Mouse (Mus musculus) brain, adult 2 months (tissue): ENCODE measurements around the gene Hist1h1e.
"Not testable (repeated sequence)": the region's sequence is repeated elsewhere in the genome, so short reads cannot be mapped to it uniquely, and the experiment has no call there.

ENCODE experiments used
- DNase-seq: peaks from one replicate; pipeline ENCODE4 v3.0.0; 2011; ENCODE audit warnings: low read depth, low spot score

The Hist1h1e gene

DNA sequence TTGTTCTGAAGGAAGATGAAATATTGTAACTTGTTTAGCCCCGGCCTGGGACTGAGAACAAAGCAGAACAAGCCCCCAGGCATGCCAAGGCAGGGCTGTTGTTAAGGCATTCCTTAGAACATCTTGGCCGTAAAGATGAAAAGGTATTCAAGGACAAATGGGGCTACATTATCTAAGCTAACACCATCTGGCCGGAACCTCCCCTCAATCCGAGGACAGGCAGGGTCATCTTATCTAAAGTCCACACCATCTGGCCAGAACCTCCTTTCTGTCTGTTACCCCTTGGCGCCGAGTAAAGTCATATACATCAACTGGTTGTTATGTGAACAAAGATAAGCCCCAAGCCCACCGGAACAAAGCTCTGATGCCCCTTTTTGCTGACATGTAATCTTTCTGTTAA is 30.5 kb downstream of the Hist1h1e start:
- not testable (repeated sequence) for DNase-seq

DNA sequence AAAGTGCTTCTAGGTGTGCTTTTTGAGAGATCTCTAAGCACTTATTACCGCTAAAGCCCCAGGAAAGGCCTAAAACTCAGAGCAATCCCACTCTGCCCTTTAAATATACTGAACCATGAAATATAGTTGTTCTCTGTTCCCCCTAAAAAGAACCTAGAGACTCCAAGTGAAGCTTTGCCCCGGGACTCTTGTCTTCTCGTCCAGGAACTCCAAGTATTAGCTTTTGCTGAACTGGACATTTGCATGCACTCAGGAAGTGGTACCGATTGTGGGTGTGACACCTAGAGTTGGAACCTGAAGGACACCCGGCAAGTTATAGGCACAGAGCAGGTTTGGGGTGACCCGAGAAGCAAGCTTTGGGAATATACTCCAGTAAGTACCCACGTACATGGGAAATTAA is 31.2 kb downstream of the Hist1h1e start:
- DNase-seq = no peak

DNA sequence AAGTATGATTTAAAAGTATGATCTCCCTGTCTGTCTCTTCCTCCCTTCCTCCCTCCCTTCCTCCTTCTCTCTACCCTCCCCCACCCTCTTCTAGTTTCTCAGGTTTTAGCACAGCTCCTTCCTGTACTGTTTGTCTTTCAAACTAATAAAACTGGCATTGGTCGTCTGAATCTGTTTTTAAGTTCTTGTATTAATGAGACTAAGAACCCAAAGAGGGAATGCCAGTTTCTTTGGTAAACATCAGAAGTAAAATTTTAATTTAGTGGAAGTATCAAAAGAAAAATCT is 35.5 kb downstream of the Hist1h1e start:
- no peak for DNase-seq

DNA sequence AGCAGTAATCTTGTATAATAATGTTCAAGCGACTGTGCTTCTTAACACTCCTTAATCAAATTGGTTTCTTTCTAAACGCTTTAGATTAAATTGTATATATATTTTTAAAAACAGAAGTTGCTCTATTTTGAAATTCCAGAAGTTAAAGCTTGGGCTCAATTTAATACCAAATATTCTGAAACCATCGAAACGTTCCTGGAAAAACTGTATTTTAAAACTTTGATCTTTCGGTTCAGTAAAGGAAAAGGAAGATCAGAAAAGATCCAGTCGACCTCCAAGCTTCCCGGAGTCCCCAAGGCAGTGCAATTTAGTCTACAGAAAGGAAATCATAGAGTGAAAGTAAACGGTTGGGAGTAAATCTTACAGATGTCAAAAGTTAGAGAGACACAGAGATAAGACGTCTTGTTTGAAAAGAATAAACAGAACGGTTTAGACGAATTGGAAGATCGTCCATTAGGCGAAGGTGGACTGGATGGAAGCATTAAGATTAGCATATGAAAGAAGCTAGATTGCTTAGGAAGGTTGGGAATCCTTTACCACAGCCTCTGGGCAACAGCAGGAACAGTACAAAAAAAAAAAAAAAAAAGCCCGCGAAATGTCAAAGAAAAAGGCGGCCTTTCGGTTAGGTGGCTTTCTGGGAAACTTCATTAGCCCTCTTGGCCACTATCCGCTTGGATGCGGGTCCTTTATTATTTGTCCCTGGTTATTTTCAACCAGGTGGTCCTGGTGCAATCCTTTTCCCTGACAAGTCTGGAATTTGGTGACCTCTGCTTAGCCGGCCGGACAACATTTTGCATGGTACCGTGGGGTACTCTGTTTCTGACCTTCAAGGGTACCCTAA is 36.0 kb downstream of the Hist1h1e start:
- no peak for DNase-seq

DNA sequence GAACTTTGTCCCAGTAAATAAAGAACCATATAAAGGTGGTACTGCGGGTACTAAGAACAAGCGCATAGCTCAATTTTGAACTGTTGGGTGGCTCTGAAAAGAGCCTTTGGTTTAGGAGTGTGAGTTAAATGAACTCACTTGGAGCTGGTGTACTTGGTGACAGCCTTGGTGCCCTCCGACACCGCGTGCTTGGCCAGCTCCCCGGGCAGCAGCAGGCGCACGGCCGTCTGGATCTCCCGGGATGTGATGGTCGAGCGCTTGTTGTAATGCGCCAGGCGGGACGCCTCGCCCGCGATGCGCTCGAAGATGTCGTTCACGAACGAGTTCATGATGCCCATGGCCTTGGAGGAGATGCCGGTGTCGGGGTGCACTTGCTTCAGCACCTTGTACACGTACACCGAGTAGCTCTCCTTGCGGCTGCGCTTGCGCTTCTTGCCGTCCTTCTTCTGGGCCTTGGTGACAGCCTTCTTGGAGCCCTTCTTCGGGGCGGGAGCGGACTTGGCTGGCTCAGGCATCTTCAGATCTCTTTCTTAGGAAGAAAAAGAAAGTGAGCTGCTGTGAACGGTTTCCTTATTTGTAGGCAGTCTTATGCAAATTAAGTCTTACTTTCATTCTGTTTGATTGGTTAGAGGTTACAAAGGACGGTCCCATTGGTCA is 36.8 kb downstream of the Hist1h1e start:
- DNase-seq = peak; percentile 97

DNA sequence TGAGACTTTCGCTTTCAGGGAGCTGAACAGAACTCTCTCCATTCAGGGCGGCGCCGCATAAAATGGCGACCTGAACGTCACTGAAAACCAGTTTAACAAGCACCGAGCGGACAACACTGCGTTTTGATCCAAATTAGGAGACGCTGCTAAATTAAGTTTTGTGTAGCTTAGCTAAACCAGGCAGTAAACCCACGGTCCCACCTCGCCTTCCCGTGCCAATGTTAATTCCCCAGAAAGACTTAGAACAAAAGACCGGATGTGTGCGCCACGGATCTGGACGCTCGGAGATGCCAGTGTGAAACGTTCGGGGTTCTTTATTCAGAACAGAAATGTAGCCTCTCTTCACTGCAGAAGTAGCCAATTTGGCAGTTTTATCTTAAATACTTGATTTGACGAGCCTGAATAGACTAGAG is 37.3 kb downstream of the Hist1h1e start:
- DNase-seq = peak; percentile 85

DNA sequence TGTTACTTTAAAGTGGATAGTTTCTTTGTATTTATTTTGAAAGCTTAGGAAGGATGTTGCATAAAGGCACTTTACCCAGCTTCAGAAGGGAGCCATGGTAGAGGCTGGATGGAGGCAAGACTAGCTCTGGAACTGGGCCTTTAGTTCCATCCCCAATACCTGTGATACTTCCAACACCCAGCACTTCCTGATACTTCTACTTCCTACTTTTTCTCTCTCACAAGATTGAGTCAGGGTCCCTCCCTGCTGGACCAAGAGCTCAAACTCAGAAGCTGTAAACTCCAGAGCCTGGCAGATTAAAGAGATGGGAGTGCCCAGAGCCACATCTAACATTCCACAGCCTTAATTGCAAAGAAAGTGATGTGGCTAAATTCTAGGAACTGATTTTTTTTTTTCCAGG is 38.0 kb downstream of the Hist1h1e start:
- DNase-seq = no peak

DNA sequence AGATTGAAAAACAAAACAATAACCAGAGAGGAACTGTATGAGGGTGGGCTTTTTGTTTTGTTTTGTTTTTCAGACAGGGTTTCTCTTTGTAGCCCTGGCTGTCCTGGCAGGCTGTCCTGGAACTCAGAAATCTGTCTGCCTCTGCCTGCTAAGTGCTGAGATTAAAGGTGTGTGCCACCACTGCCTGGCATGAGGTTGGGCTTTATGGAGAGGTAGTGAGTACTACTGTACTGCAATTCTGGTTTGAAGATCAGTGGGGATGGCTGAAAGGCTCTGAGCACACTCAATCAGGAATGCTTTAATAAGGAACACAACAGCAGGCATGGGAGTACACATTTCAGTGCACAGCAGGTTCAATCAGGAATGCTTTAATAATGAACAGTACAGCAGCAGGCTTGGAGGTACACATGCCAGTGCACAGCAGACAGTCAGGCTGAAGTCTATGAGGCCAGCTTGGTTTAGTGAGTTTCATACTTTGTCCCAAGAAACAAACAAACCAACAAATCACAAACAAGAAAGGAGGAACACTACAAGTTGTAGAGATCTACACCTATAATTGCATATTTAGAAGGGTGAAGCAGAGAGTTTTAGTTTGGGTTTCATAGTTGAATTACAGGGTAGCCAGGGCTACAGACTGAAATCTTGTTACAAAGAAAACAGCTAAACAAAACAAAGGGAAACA is 38.8 kb downstream of the Hist1h1e start:
- DNase-seq = no peak

DNA sequence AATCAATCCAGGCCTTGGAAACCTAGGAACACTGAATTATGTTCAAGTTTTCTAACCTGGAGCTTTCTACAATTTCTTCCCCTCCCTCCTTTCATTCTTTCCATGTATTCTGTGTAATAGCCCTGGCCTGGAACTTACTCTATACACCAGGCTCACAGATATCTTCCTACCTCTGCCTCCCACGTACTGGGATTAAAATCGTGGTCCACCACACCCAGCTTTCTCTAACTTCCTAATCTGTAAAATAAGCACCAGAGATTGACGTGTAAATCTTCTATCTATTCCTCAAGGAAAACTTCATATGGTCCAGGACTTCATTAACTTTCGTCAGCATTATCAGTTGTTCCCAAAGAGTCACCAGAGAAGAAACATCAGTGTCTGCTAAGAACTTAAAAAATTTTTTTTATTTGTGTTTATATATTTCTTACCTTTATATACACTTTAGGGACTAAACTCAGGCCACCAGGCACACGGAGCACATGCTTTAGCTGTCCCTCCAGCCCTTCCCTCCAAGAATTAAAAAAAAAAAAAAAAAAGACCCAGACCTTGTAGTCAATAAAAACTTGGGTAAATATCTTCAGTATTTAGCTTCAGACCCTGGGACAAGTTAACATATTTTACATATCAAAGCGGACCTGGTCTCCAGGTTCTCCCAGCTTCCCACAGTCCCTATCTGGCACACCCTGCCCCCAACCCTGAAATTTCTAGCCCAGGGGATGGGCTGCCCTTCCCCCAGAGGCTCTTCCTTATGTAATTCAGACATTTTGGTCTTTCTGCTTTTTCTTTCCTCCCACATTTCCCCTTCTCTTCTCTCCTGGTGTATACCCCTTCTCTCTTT is 39.9 kb downstream of the Hist1h1e start:
- DNase-seq = no peak

DNA sequence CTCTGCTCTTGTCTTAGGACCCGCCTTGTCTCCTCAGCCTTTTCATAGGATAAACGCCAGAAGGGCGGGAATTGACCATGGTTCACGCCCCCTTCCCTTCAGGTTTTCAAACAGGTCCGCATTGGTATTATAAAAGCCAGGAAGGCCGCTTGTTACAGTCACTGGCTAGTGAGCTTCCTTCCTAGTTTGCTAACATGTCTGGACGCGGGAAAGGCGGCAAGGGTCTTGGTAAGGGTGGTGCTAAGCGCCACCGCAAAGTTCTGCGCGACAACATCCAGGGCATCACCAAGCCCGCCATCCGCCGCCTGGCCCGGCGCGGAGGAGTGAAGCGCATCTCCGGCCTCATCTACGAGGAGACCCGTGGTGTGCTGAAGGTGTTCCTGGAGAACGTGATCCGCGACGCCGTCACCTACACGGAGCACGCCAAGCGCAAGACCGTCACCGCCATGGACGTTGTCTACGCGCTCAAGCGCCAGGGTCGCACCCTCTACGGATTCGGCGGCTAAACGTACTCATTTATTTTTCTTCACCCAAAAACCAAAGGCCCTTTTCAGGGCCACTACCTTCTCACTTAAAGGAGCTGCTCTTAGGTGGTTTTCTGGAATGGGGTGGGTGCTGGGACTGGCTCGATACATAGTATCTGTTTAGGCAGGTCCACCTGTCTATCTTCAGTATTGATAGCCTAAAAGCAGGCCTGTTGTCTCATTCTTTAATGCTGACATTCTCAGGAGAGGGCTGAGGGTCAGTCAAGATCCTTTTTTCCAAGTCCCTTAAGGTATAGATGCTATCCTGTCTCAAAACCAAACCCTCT is 40.7 kb downstream of the Hist1h1e start, which contains the start of gene Hist1h4d:
Hist1h4d (plus strand) TSS at position 191 of the 811 bp plus-strand sequence.
- DNase-seq = peak; percentile 99

DNA sequence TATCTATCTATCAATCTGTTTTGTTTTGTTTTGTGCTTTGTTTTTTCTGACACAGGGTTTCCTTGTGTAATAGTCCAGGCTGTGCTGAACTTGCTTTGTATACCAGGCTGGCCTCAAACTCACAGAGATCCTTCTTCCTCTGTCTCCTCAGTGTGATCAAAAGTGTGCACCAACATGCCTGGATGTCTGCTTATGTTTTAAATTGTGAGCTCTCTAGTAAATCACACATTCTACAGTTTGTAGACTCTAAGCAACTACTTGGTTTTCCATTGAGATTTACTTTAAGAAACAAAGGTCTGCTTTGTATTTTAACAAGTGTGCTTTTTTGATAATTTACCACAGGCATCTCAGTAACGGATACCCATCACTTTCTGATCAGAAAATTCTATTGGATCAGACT is 44.5 kb downstream of the Hist1h1e start:
- no peak for DNase-seq

DNA sequence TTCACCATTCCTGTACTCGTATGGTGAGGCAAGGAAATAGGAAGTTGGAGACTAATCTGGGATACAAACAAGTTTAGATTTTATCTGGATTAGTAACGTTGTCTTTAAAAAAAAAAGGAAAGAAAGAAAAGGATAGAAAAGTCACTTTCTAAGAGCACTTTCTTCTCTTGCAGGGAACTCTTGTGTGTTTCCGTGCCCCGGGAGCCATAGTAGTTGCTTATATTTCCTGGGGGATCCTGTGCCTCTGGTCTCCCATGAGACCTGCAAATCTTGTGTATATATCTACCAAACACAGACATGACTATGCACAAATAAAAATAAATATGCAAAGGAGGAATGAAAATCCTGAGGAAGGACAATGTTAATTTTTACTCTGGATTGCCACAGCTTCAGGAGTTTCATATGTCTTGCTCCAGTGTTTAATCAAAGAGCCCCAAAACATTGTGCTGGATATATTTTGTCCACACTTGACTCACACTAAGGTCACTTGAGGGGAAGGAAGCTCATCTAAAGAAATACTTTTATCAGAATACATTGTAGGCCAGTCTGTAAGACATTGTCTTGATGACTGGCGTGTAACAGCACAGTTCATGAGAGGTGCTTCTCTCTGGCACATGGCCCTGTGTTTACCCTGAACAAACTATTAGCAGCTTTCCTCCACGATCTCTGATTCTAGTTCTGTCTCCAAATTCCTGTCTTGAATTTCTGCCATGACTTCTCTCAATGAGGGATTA is 45.3 kb downstream of the Hist1h1e start:
- no peak for DNase-seq

DNA sequence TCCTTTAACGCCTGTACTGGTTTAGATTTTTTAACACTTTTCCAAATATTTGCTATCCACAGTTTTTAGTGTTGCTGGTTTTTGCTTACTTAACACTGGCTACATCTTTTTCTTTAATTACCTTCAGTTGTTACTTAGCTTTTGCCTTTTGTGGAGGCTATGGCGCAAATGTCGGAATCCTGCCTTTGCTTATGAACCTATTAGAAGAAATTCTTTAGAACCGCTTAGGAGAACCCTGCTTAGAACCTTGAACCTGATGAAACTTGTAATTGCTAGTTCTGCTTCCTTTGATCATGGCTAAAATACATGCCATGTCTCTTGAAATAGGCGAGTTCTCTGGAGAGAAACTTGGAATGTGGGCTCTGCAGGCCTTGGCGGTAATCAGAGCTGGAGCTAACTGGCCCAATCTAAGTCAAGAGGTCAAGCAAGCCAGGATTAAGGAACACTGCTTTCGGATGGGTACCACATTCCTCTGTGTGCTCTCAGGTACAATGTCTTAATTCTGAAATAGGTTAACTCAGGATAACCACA is 45.9 kb downstream of the Hist1h1e start:
- no peak for DNase-seq

DNA sequence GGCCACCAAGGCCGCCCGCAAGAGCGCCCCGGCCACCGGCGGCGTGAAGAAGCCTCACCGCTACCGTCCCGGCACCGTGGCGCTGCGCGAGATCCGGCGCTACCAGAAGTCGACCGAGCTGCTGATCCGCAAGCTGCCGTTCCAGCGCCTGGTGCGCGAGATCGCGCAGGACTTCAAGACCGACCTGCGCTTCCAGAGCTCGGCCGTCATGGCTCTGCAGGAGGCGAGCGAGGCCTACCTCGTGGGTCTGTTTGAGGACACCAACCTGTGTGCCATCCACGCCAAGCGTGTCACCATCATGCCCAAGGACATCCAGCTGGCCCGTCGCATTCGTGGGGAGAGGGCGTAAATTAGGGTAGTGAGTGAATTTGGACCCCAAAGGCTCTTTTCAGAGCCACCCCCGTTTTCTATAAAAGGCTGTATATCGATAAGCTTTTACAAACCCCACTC is 46.5 kb downstream of the Hist1h1e start:
- not testable (repeated sequence) for DNase-seq

DNA sequence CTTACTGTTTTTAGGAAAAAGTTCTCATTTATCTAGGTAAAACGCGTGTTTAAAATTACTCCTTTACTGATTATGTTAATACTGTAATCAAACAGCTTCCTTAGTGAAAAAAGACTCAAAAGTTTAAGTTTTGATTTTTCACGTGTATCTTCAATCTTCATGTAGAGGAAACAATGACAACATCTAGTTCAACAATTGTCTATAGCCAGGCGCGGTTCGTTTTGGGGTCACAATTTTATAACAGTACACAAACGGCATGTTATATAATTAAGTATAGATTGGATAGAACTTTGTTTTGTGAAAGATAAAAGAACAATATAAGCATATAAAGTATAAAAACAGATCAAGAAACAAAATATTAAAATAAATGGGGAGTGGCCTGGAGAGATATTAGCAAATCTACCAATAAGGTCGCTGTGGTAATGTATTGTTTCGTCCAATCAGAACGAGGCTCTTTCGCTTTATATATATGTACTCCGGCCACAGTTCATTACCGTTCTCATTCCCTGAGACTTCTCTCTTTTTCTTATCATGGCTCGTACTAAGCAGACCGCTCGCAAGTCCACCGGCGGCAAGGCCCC is 47.0 kb downstream of the Hist1h1e start, which contains the start of gene Hist1h3d:
Hist1h3d (plus strand) TSS at position 493 of the 581 bp plus-strand sequence.
- DNase-seq = peak; percentile 91

DNA sequence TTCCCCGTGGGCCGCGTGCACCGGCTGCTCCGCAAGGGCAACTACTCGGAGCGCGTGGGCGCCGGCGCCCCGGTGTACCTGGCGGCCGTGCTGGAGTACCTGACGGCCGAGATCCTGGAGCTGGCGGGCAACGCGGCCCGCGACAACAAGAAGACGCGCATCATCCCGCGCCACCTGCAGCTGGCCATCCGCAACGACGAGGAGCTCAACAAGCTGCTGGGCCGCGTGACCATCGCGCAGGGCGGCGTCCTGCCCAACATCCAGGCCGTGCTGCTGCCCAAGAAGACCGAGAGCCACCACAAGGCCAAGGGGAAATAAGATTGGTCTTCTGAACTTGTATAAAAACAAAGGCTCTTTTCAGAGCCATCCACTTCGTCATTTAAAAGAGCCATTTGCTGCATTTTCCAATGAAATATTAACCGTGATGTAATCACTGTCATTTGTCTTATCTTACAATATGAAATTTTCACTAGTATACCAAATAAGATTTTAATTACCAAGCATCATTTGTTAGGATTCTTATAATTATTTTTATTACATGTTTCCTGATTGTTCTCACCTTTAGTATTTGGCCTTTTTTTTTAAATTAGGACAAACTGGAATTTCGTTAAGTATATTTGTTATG is 47.7 kb downstream of the Hist1h1e start:
- not testable (repeated sequence) for DNase-seq

DNA sequence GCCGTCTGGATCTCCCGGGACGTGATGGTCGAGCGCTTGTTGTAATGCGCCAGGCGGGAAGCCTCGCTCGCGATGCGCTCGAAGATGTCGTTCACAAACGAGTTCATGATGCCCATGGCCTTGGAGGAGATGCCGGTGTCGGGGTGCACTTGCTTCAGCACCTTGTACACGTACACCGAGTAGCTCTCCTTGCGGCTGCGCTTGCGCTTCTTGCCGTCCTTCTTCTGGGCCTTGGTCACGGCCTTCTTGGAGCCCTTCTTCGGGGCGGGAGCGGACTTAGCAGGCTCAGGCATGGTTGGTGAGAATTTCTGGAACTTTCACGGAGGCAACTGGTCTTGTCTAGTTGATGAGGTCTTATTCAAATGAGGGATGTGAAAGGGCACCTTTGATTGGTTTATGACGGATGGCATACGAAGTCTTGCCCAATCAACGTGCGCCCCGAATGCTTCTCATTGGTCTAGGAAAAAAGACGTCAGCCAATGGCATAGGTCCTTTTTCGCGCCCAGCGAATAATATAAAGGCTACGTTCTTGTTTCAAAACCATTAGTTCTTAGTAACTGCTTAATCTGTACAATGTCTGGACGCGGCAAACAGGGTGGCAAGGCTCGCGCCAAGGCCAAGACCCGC is 48.3 kb downstream of the Hist1h1e start, which contains the start of the genes Hist1h2bf and Hist1h2ad:
Hist1h2bf (minus strand) TSS at position 299 of the 627 bp plus-strand sequence.
Hist1h2ad (plus strand) TSS at position 484 of the 627 bp plus-strand sequence.
- DNase-seq = peak; percentile 99
